Mouse (Mus musculus) testis, adult 2 months (tissue): ENCODE measurements around the gene Cand2.

Experiments used
- CTCF ChIP-seq: fragments of 200-500 bp; IDR thresholded peaks from 2 replicates; pipeline ENCODE4 v1.5.1; 2012; ENCODE audit warnings: low read depth, mild to moderate bottlenecking, inconsistent platforms, low read length, moderate library complexity; ENCODE audit not compliant: control insufficient read depth, insufficient read depth, insufficient replicate concordance
- POLR2A ChIP-seq: fragments of 200-500 bp; IDR thresholded peaks from 2 replicates; pipeline ENCODE4 v1.6.1; 2012; ENCODE audit warnings: low read depth, mild to moderate bottlenecking, inconsistent platforms, low read length, moderate library complexity; ENCODE audit not compliant: control insufficient read depth

GRCm38 (mm10) chr6:115854432-115854831 lies 80.1 kb downstream of the Cand2 start:
- TF ChIP-seq POLR2A = no peak
- TF ChIP-seq CTCF = no peak
